Mouse (Mus musculus) E14TG2a.4 (cell line): ENCODE data around the gene Tm7sf2.

Source experiments
- H3K27me3 ChIP-seq: 2 replicates; pipeline ENCODE4 v1.6.1; 2014; ENCODE audit warnings: low read length, control low read depth; ENCODE audit not compliant: insufficient read depth
- H3K36me3 ChIP-seq: 2 replicates; pipeline ENCODE4 v1.6.1; 2014; ENCODE audit warnings: low read length, control low read depth; ENCODE audit not compliant: insufficient read depth
- H3K4me1 ChIP-seq: replicated peaks from 2 replicates; pipeline ENCODE4 v1.6.1; 2014; ENCODE audit warnings: low read depth, low read length, control low read depth
- H3K4me3 ChIP-seq: replicated peaks from 2 replicates; pipeline ENCODE4 v1.5.1; 2014; ENCODE audit warnings: mild to moderate bottlenecking, low read length
- H3K9me3 ChIP-seq: 2 replicates; pipeline ENCODE4 v1.6.1; 2014; ENCODE audit warnings: low read length, control low read depth
- CTCF ChIP-seq: conservative IDR thresholded peaks from 2 replicates; pipeline ENCODE4 v1.5.1; 2014; ENCODE audit warnings: low read length
- NANOG ChIP-seq: IDR thresholded peaks from 2 replicates; pipeline ENCODE4 v1.6.1; 2014; ENCODE audit warnings: borderline replicate concordance, low read length, mixed read lengths
- POU5F1 ChIP-seq: IDR thresholded peaks from 2 replicates; pipeline ENCODE4 v1.6.1; 2014; ENCODE audit warnings: low read length, borderline replicate concordance

Tm7sf2 gene

DNA sequence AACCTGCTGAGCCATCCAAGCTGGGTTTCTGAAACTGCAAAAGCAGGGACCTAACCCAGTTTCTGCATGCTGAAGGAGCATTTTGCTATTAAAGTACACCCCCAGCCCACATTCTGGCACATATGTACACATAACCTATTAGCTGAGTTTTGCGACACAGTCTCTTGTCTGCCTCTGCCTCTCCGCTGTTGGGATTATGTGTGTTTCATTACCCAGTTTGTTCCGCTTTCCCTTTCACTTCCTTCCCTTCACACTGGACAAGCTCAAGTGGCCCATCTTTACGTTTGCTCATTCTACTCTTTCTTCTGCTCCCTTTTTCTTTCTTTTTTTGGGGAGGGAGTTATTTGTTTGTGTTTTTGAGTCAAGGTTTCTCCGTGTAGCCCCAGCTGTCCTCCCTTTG lies 5.7 kb upstream of the Tm7sf2 start:
- peaks cover 57% of the 10 kb centered on the region for H3K4me1 ChIP-seq
- TF ChIP-seq NANOG = no peak
- H3K9me3 ChIP-seq = no peaks in the 10 kb centered on the region
- H3K4me3 ChIP-seq = no peak overlapping the region
- H3K27me3 ChIP-seq = no peaks in the 10 kb centered on the region
- H3K36me3 ChIP-seq = peaks cover 56% of the 10 kb centered on the region

DNA sequence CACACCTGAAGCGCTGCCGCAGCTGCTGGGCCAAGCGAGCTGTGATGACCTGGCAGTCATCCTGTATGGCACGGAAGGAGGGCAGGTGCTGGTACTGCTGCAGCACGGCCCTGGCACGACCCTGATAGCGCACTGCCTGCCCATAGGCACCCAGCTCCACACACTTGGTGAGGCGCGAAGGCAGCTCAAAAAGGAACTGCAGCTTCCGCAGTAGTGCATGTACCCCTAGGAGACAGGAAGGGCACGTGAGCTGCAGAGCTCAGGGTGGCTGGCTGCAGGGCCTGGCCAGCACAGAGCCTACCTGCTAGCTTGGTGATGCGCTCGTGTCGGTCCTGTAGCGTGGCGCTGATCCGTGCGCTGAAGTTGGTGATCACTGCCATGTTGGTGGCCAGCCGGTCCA lies 3.1 kb upstream of the Tm7sf2 start:
- H3K4me3 ChIP-seq = peak overlapping the region; percentile 79
- TF ChIP-seq CTCF (no peak), POU5F1 (no peak), NANOG (no peak)
- H3K27me3 ChIP-seq = no peaks in the 10 kb centered on the region
- H3K4me1 ChIP-seq = peaks cover 65% of the 10 kb centered on the region
- no peaks in the 10 kb centered on the region for H3K9me3 ChIP-seq
- peaks cover 54% of the 10 kb centered on the region for H3K36me3 ChIP-seq

DNA sequence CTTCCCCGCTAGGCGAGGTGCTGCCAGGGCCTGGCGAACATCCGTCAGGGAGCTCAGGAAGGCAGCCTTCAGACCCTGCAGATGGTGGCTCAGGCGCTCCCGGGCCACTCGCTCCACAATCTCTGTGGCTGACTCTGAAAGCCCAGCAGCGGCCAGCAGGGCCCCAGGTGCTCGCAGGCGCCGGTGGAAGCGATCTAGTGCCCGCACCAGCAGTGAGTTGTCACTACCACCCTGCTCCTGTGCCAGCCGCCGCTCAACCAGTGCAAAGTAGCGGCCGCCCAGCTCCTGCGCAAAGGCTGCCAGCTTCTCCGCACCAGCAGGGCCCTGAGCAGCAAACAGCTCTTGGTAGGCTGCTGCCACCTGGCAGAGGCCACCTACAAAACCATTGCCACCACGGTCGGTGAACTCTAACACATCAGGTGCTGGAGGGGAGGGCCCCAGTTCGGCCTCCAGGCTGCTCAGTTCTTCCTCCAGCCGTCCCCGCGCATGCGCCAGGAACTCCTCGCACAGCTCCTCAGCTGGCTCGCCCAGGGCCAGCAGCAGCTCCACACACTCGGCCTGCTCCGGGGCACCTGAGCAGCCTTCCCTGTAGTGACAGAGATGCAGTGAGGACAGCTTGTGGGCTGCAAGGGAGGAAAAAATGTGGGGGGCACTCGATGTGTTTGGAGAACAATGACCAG lies 2.5 kb upstream of the Tm7sf2 start:
- peaks cover 54% of the 10 kb centered on the region for H3K36me3 ChIP-seq
- peak overlapping the region; percentile 79 for H3K4me3 ChIP-seq
- H3K9me3 ChIP-seq = no peaks in the 10 kb centered on the region
- H3K4me1 ChIP-seq = peaks cover 62% of the 10 kb centered on the region
- H3K27me3 ChIP-seq = no peaks in the 10 kb centered on the region
- TF ChIP-seq POU5F1 = no peak
- no peak for TF ChIP-seq NANOG
- no peak for TF ChIP-seq CTCF

DNA sequence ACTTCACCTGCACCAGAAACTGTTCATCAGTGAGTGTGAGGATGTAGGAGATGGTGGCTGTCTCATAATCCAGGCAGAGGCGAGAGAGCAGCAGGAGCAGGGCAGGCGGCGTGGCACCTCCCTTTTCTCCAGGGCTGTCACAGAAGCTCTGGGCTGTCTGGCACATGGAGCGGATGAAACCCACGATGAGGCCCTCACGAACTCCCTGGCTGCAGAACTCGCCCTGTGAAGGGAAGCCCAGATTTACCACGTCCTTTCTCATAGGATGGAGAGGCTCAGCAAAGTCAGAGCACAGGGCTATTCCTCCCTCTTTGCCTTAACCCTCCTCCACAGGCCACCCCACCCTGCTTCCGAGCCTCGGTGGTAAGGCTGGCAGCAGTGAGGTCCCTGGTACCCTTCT lies 1.7 kb upstream of the Tm7sf2 start:
- Histone ChIP-seq H3K4me1 (peaks cover 62% of the 10 kb centered on the region), H3K27me3 (no peaks in the 10 kb centered on the region), H3K9me3 (no peaks in the 10 kb centered on the region), H3K4me3 (peak overlapping the region; percentile 79; the same call in 1 of the 2 replicates), H3K36me3 (peaks cover 50% of the 10 kb centered on the region)
- TF ChIP-seq NANOG (no peak), CTCF (no peak), POU5F1 (no peak)

DNA sequence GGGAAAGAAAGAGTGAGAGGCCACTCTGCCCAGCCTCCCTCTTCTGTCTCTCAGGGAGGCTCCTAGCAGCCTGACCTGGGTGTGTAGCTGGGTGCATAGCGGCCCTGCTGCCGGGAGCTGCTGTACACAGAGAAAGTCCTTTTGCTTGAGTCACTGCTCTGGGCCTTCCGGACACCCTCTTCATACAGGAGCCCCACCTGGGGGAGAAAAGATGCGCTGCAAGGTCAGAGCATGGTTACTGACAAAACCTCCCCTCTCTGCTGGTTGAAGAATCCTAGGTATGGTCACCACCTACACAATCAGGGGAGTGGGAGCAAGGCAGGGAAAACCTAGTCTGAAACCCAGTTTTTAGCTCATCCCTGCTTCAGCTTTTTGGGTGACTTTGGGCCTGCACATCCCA lies 778 bp upstream of the Tm7sf2 start:
- Histone ChIP-seq H3K9me3 (no peaks in the 10 kb centered on the region), H3K27me3 (no peaks in the 10 kb centered on the region), H3K36me3 (peaks cover 44% of the 10 kb centered on the region), H3K4me3 (no peak overlapping the region), H3K4me1 (peaks cover 66% of the 10 kb centered on the region)
- TF ChIP-seq POU5F1 (no peak), CTCF (no peak), NANOG (no peak)

DNA sequence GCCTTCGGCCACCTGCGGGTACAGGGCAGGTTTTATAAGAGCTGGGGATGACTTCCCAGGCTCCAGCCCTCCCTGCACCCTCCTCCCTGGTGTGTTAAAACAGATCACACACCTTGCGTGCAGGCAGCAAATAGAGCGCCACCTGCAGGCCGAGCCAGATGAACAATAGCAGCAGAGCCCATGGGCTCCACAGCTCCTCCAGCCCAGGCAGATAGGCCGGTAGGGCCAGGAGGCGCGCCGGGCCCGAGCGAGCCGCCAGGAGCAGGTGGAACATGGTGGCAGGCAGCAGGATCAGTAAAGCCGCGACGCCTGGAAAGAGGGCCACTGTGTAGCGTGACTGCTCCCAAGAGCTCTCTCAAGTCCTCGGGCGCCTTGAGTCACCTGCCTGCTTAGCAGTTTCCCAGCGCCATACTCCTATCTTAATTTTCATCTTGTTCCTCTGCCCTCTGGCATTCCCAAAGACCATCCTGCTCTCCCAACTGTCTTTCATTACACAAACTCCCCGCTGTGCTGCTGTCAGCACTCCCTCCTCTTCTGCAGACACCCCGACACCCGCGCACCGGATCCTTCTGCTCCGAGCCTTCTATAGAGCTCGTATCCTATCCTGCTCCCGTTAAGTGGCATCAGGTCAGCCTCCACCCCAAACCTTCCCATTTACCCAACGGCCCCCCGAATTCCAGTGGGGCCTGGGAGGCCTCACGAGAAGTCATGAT lies 1.0 kb downstream of the Tm7sf2 start:
- Histone ChIP-seq H3K9me3 (no peaks in the 10 kb centered on the region), H3K4me3 (peak overlapping the region; percentile 86), H3K27me3 (no peaks in the 10 kb centered on the region), H3K36me3 (peaks cover 48% of the 10 kb centered on the region), H3K4me1 (peaks cover 76% of the 10 kb centered on the region)
- TF ChIP-seq NANOG = no peak
- TF ChIP-seq CTCF = peak; percentile 78

DNA sequence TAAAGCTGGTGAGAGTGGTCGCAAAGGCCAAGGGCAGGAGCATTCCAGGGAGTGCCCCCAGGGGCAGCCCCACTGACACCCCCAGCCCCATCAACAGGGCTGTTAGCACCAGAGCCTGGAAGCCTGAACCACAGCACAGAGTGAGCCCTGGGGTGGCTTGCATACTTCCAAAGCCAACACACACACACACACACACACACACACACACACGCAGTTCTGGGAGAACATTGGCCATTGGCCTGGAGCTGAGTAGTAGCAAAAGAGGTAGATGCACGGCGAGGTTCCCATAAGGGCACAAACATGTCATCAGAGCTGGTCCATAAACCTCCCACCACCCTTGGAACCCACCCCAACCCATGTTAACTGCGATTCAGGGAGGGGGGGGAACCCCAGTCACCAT lies 1.6 kb downstream of the Tm7sf2 start:
- Histone ChIP-seq H3K9me3 (no peaks in the 10 kb centered on the region), H3K27me3 (no peaks in the 10 kb centered on the region), H3K36me3 (peaks cover 50% of the 10 kb centered on the region), H3K4me3 (peak overlapping the region; percentile 86), H3K4me1 (peaks cover 75% of the 10 kb centered on the region)
- TF ChIP-seq NANOG (no peak), CTCF (no peak), POU5F1 (no peak)

DNA sequence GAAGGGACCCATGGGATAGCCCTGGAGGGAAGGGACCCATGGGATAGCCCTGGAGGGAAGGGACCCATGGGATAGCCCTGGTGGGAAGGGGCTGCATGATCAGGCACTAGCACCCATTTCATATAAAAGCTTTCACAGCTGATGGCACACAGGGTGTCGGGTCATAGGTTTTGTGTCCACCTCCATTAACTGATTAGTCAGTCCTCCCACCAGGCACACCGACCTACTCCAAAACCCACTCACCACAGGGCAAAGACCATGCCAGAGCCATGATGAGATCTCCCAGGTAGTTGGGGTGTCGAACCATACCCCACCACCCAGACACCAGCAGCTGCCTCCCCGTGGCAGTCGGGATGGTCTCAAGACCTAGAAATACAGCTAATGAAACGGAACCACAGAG lies 5.1 kb downstream of the Tm7sf2 start:
- Histone ChIP-seq H3K4me3 (no peak overlapping the region; the same call in 1 of the 2 replicates), H3K4me1 (peaks cover 55% of the 10 kb centered on the region), H3K36me3 (peaks cover 56% of the 10 kb centered on the region), H3K9me3 (no peaks in the 10 kb centered on the region), H3K27me3 (no peaks in the 10 kb centered on the region)
- no peak for TF ChIP-seq NANOG
- no peak for TF ChIP-seq CTCF
- TF ChIP-seq POU5F1 = no peak

DNA sequence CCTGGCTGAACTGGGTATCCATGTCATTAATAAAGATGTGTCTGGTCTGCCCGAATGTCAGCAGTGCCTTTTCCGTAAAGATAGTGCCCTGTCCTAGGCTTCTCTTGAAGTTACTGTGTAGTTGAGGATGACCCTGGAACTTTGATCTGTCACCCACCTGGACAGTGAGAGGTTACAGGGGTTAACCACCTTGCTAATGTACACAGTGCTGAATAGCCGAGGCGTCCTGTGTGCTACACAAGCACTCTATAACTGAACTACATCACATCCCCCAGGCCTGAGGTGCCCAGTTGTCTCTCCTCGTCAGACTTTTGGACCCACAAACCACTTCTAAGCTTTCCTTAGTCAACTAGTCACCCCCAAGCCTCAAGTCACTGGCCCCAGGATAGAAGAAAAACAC lies 5.8 kb downstream of the Tm7sf2 start:
- Histone ChIP-seq H3K9me3 (no peaks in the 10 kb centered on the region), H3K4me1 (peaks cover 50% of the 10 kb centered on the region)
- TF ChIP-seq CTCF (no peak), NANOG (no peak), POU5F1 (no peak)

More for the DNA sequence above, 5.8 kb downstream of the Tm7sf2 start:
- Histone ChIP-seq H3K27me3 (no peaks in the 10 kb centered on the region), H3K4me3 (peak overlapping the region; percentile 92), H3K36me3 (peaks cover 57% of the 10 kb centered on the region)
